Mouse (Mus musculus) frontal cortex, adult 2 months (tissue): ENCODE results near the gene Aunip. TPM values are rescaled to one million over a fixed set of nuclear protein-coding genes. Genes with fewer than 3 reads are reported as not detected.

ENCODE experiments used
- polyA plus RNA-seq: library from polyadenylated mRNA; depleted of rRNA; stranded (reverse); fragments of >200 nt; gene quantifications from 2 replicates; pipeline ENCODE4 v1.2.3, GENCODE M21; 2012; rRNA removed

Gene Aunip
- polyA plus RNA-seq, 1 experiment: 0.50 TPM

Other genes starting within 250 kb of the Aunip start
- gene Pdik1l, start 223.1 kb upstream of the Aunip start, polyA plus RNA-seq: 8.5 and 8.9 TPM in 2 replicates
- 0.15 and 0.36 TPM in 2 replicates for gene Trim63, start 195.9 kb upstream of the Aunip start, polyA plus RNA-seq
- 0.29 and 0.58 TPM in 2 replicates for gene Slc30a2, start 167.8 kb upstream of the Aunip start, polyA plus RNA-seq
- gene Extl1, start 127.1 kb upstream of the Aunip start, polyA plus RNA-seq: 30.3 and 32.1 TPM in 2 replicates
- 11.4 and 12.4 TPM in 2 replicates for gene Pafah2, start 114.7 kb upstream of the Aunip start, polyA plus RNA-seq
- gene Stmn1, start 42.7 kb upstream of the Aunip start, polyA plus RNA-seq: 976 and 1,019 TPM in 2 replicates
- gene Paqr7, start 14.3 kb upstream of the Aunip start, polyA plus RNA-seq: 60.0 and 65.6 TPM in 2 replicates
- gene Mtfr1l, start 24.4 kb downstream of the Aunip start, polyA plus RNA-seq: 135 and 139 TPM in 2 replicates
- 16.4 and 19.4 TPM in 2 replicates for gene Selenon, start 41.2 kb downstream of the Aunip start, polyA plus RNA-seq
- 17.2 and 20.6 TPM in 2 replicates for gene Man1c1, start 193.3 kb downstream of the Aunip start, polyA plus RNA-seq